Mouse (Mus musculus): ENCODE measurements around the gene Eme2. TPM values are rescaled to one million over a fixed set of nuclear protein-coding genes. Genes with fewer than 3 reads are reported as not detected.

The Eme2 gene
- polyA plus RNA-seq, 1 experiment: 70.6 TPM

DNA sequence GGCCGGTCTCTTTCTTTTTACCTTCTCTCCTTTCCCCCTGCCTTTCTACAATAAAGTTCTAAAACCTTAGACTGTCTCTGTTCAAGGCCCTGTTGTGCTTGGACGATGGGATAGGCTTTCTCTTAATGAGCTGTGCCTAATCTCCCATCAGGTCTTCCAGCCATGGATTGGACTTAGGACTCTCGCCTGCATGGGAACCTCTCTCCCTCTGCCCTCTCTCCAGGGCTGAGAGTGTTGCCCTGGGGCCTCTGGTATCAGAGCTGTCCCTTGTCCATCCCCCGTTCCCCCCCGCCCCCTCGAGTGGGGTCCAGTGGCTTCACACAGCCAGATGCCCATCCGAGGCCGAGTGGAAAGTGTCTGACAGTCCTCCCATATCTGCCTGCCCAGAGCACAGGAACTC lies 19.9 kb downstream of the Eme2 start:
- DNase-seq (ENCODE audit: low read depth): no peak

DNA sequence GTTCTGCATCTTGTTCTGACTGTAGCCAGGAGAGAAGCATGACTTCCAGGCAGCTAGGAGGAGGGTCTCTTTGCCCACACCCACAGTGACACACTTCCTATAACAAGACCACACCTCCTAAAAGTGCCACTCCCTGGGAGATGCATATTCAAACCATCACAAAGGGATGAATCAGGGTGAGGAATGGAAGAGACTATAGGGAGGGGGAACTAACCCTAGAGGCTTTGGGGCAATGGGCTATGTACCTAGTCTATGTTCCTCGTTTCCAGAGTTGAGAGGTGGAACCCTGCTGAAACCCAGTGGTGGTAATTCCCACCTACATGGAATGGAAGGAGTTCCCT lies 20.5 kb downstream of the Eme2 start:
- no peak for DNase-seq (ENCODE audit: low read depth)

DNA sequence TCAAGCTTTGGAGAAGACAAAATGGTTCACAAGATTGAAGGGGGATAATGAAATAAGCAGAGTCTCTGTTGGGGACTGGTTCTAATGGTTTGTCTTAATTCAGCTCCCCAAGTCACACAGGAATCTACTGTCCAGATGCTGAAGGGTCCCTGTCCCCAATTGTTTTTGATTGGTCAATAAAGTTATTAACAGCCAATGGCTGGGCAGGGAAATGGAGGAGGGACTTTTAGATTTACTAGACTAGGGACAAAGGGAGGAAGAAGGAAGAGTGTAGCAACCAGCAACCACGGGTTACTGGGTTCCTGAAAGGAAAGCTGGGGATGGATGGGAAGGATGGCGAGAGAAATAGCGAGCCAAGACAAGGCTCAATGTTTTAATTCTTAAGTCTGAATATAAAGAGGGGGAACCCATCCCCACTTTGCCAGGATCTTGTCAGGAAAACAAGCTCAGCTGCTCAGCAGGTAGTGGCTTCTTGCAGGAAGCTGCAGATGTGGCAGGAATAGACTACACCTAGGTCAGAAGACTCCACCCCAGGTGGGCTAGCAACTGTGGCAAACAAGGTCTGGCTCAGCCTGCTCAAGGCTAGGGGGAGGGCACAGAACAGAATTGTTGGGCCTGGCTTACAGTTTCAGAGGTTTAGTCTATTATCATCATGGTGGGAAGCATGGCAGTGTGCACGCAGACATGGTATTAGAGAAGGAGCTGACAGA lies 21.0 kb downstream of the Eme2 start:
- DNase-seq (ENCODE audit: low read depth): no peak

DNA sequence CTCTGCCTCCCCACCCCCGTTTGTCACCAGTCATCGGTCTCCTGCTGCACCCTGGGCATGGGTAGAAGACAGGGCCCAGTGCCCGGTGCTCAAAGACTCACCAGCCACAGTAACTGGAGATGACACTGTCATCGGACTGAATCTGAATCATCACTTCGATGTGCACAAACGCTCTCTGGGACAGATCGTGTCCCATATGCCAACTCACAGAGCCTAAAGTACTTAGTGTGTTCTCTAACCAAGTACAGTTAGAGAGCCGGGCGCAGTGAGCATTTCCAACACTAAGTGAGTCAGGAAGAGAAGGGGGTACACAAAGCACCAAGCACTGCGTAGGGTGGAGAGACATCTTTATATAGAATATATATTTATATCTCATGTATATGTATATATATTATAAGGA lies 27.0 kb downstream of the Eme2 start:
- no peak for DNase-seq (ENCODE audit: low read depth)

DNA sequence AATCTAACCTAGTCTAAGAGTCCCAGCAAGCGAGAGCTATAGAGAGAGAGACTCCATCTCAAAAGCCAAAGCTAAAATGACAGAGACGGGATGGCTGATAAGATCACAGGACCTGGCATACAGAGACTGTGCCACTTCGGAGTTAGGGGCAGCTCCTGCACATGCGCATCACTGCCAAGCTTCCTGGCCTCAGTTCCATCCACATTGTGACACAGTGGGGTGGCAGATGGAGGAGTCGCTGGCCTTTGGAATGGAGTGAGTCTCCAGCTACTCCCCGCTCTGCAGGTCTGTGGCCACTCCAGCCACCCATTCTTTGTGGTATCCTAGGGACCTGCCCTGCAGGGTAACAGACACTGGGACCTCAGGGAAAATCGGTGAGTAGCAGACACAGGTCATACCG lies 29.1 kb downstream of the Eme2 start, which contains the start of gene Igfals:
TSS of gene Igfals (plus strand) at position 222 of the 400 bp plus-strand sequence.
- no peak for DNase-seq (ENCODE audit: low read depth)

DNA sequence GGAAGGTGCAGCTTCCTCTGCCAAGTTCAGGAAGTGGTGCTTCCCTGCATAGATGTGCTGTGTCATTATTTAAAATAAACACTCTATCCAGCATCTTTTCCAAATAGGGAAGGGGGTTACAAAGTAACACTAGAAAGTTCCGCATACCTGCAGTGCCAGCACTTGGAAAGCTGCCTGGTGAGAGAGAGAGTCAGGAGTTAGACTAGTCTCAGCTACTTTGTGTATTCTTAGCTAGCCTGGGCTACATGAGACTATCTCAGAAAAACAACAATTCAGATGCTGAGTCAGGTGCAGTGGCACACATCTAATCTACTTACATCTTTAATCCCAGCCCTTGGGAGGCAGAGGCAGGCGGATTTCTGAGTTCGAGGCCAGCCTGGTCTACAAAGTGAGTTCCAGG lies 33.1 kb downstream of the Eme2 start:
- no peak for DNase-seq (ENCODE audit: low read depth)

DNA sequence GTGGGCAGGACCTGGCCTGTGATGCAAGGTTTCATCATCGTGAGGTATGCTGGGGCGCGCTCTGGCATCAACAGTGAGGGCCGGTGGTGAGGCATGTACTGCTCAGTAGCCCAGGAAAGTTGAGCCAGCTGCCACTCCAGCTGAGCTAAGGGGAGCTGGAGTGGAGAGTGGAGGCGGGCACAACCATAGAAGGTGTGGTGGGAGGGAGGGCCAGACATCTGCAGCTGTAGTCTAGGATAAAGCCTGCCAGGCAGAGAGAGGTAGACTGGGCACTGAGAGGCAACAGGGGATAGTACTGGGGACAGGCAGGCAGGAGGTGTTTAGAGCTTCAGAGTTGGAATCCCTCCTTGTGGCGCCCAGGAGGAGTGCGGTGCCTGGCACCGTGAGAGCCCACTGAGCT lies 34.8 kb downstream of the Eme2 start:
- DNase-seq (ENCODE audit: low read depth): no peak

DNA sequence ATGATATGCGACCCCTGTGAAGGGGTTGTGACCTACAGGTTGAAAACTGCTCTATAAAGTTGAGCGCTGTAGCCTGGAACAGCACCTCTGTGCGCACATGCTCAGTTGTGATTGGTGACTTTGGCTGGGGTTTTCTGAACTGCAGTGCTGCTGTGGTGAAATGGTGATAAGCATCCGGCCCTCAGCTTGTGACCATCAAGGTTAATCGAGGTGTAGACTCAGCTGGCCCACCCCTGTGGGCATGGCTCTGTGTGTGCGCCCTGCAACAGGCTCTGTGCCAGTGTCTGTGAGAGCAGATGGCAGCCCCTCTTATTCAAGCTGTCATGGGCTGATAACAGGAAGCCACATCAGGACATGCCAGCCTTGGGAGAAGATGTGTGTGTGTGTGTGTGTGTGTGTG lies 35.9 kb downstream of the Eme2 start:
- DNase-seq (ENCODE audit: low read depth): no peak

DNA sequence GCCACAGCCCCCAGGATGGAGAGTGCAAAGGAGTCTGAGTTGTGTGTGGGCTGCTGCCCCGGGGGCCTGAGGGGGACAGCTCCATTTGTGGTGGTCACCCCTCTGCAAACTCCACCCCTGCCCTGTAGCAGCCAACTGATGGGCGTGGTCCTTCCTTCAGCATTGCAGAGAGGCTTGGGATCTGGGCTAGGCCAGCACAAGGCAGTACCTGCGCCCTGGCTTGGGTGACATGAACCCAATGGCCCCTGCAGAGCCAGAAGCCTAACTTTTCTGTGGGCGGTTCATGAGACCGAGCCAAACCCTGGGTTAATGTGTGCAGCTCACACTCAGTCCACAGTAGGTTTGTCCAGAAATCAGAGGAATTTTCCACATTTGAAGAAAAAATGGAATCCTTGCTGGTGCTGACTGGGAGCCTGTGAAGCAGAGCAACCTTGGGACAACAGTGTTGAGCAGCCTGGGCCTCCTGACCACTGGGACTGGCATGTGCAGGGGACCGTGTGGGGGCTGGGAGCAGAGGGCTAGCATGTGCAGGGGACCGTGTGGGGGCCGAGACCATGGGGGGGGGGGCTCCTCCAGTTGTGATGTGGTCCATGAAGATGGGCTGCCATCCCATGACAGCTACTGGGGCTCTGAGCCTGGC lies 36.9 kb downstream of the Eme2 start:
- no peak for DNase-seq (ENCODE audit: low read depth)

DNA sequence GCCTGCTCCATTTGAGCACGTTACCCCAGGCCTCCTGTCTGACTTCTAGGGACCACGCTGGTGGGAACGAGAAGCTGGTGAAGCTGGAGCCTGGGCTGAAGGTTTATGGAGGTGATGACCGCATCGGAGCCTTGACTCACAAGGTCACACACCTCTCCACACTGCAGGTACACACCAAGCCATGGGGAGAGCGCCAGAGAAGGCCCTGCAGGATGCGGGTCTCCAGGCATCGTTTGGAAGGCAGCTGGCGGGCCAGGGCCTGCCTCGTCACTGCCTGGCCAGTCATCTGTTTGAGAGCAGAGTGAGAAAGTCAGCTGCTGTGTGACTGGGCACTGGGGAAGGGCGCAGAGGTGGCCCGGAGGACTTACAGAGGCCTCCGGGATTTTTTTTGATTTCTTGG lies 38.3 kb downstream of the Eme2 start:
- no peak for DNase-seq (ENCODE audit: low read depth)

DNA sequence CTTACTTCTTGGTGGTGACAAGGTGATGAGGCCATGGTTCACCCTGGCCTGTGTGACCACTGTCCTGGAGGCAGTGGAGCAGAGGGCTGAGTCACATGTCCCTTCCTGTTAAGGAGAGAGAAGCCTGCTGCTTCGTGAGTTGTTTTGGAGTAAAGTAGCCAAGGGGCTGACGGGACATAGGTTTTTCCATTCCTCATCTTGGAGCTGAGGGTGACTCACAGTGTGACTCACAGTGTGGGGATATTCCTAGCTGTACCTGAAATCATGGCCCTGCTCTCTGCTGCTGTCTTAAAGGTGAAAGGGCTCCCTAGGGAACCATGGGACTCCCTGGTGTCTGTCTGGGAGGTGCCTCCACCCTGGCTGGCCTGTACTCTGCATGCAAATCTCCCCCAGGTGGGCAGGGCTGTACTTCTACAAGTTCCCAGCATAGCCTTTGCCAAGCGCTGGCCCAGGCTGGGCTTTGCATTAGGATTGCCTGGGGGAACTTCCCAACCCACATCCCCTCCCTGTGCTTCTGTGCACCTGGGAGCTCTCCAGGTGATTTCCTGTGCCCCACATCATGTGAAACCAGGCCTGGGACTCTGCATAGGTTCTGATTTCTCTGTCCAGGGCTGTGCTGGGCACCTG lies 38.9 kb downstream of the Eme2 start:
- DNase-seq (ENCODE audit: low read depth): no peak

DNA sequence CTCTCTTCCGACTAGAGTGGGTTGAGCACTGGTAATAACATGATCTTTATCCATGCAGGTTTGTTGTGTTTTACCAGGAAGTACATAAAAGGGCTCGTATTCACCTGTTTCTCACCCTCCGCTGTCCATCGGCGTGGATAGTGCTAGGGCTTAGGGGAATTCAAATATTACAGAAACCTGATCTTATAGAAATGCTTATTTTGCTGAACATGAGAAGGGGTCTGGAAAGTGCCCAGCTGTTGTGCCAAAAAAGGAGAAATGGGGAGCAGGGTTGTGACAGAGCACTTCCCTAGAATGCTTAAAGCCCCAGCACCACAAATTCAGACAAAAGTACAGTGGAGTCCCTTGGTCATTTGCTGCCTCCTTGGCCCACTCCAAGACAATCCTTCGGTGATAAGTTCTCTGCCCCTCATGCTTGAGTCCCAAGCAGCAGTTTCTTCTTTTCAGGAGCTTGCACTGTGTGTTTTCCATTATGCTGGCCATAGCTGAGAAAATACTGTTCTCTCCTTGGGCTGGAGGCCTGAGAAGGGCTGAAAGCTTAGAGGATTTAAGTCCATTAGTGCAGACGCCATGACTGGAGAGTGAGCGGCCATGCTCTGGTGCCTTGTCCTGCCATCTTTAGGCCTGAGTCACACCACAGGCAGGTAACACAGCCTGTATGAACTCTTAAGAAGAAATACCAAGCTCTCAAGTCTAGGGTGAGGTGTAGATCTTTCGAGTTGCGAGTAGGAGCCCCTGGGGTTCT lies 43.3 kb downstream of the Eme2 start:
- no peak for DNase-seq (ENCODE audit: low read depth)

DNA sequence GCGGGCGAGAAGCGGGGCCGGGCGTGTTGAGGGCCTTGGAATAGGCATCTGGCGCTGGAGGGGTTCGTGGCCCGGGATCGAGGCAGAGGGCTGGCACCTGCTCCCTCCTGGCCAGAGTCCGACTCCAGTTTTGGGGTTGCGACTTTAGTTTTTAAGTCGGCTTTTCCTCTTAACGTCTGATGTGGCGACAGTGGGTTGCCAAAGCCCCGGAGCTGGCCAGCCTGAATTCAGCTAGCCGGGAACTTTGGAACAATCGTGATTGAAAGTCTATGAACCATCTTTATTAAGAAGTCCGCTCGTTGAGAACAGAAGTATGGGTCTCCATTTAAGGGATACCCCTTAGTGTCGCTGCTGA lies 44.1 kb downstream of the Eme2 start:
- no peak for DNase-seq (ENCODE audit: low read depth)

DNA sequence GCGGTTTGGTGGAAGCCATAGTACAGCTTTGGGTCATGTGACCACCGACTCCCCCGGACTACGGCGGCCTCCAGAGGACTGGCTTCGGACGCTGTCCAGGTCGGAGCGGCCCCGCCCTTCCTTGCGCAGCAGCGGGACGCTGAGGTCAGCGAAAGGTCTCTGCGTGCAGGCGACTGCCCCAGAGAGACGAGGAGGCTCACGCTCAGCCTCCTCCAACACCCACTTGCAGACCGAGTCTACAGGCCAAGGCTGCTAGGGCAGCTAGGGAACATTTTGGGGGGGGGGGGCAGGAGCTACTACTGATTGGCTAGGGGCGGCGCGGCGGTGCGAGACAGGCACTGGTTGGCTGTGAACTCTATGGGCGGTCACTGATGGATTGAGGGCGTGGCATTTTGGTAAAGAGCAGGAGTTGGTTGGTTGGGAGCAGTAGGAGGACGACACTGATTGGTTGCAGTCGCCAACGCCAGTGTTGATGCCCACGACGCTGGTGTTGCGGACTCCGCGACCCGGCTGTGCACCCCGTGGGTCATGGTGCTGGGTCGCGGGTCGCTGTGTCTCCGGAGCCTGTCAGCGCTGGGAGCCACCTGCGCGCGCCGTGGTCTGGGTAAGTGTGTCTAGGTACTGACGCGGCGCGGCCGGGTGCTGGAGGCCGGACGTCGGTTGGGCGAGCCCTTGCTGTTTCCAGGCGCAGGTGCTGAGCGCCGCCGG lies 44.7 kb downstream of the Eme2 start, which contains the start of gene Fahd1:
TSS of gene Fahd1 (minus strand) at position 300 of the 708 bp plus-strand sequence.
- peak; percentile 93 for DNase-seq (ENCODE audit: low read depth)

DNA sequence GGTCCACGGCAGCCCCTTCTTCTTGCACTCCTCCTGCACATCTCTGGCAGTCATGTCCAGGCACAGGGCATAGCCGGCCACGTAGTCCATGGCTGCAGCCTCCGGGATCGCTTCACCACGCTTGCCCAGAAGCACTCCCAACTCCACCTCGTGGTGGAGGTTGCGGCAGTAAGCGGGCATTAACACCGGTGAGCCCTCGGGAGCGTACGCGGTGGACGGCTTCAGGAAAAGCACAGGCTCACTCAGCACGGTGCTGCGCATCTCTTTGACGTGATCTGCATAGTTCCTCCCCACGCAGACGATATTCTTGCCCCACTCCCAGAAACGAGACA lies 45.2 kb downstream of the Eme2 start:
- no peak for DNase-seq (ENCODE audit: low read depth)

DNA sequence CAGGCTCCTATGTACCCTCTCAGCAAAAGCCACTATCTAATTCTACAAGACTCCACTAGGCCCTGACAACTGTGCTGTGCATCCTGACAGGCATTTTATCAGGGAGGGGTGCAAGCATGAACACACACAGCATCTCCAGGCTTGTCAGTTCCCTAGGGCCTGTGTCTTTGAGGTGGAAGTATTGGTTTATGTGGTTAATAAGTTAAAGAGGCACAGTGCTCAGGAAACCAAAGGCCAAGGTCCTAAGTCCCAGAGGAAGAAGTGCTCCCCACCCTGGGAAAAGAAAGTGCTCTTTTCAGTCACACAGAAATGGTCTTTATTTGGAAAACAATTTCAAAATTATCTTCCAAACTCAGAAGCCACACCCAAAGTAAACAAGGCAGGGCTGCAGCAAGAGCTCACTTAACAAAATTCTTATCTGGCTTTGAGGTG lies 46.3 kb downstream of the Eme2 start:
- DNase-seq (ENCODE audit: low read depth): no peak

DNA sequence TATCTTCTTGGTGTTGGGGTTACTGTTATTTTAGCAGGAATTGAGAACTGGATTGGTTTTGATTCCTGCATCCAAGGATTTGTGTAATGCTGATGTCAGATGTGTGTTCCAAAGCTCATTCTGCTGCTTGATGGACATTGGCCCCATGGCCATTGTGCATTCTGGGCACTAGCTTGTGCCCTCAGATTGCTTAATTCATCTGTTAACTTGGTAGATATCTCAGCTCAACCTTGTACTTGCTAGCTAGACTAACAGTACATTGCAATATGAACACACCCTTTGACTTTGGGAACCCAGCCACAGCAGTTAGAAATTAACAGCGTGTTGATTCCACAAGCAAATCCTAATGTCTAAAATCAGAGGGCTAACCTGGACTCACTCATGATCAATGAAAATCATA lies 47.5 kb downstream of the Eme2 start:
- no peak for DNase-seq (ENCODE audit: low read depth)

DNA sequence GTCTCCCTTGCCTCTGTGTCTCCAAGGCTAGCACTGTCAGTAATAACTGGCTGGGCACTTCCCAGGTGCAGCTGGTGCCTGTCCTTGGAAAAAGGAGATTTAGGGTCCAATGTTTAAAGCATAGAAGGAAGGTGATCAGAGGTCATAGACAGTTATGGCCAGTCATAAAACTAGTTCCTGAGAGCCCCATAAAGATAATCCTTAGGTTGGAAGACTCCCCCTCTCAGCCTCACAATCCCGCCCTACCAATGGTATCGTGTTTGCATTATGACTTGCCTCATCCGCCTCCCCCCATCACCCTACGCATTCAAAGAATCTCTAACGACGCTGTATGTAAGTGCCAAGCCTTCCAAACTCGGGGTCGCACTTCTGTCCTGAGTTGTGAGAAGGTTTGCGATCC lies 50.4 kb downstream of the Eme2 start:
- no peak for DNase-seq (ENCODE audit: low read depth)

DNA sequence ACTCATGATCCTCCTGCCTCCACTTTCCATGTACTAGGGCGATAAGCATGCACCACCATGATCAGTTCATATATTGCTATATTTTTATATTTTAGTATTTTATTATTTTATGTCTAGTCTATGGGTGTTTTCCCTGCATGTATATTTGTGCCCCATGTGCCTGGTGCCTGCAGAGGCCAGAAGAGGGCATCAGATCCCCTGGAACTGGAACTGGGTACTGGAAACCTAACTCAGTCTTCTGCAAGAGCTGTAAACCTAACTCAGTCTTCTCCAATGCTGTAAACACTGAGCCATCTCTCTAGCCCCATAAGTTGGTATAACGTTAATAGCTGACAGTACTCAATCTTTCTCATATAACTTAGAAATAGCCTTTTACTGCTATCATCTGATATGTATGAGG lies 52.3 kb downstream of the Eme2 start:
- no peak for DNase-seq (ENCODE audit: low read depth)

DNA sequence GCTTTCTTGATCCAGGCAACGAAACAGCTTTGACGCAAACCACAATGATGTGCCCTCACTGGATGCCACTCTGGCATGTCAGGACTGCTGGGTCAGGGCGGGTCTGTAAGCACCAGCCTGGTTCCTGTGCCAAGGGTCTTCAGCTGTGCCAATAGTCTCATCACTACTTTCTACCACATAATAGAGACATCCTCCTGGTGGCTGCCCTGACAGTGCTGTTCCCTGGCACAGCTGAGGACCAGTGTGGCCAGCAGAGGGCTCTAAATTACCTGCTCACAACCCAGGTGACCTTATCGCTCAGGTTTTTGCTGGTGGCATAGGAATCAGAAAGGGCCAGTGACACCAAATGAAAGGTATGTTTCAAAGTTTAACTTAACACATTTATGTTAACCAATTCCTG lies 53.8 kb downstream of the Eme2 start:
- no peak for DNase-seq (ENCODE audit: low read depth)

DNA sequence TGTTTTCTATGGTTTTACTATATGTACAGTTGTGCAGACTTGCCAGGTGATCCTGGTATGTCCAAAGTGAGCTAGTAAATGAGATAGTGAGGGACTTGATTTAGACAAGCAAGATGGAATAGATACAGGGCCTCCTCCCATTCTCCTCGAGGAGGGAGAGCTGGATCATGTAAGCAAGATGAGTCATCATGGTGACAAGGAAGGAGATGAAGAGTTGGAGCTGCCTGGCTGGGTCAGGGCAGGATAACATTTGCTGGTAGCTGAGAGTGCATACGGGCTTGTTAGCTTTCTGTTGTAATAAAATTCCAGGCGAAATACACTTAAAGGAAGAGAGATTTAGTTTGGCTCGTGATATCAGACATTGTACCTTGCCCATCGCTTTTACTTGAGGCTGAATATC lies 54.5 kb downstream of the Eme2 start:
- no peak for DNase-seq (ENCODE audit: low read depth)

DNA sequence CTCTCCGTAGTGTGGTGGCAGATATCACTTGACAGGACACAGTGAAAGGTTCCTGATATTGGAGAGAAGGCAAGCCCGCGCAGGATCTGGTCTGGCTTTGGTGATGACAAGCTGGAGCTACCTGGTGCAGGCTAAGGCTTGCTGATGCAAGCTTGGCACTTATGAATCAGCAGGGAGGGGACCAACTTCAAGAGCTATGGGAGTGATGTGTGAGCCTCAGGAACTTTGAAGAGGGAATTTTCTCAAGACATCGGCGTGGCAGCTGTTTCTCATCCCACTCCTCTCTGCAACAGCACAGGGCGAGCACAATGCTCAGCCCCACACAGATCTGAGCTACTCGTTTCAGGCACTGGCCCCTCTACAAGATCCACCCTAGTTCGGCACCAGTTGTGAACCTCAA lies 55.0 kb downstream of the Eme2 start, which contains the start of gene Hagh:
TSS of gene Hagh (plus strand) at position 302 of the 400 bp plus-strand sequence.
- no peak for DNase-seq (ENCODE audit: low read depth)

Measured in gonadal fat pad, adult 2 months (tissue).